Mouse (Mus musculus) testis, adult 2 months (tissue): Measurements from ENCODE around the gene Copg2.

Source experiments
- CTCF ChIP-seq: fragments of 200-500 bp; IDR thresholded peaks from 2 replicates; pipeline ENCODE4 v1.5.1; 2012; ENCODE audit warnings: low read depth, mild to moderate bottlenecking, inconsistent platforms, low read length, moderate library complexity; ENCODE audit not compliant: control insufficient read depth, insufficient read depth, insufficient replicate concordance
- POLR2A ChIP-seq: fragments of 200-500 bp; IDR thresholded peaks from 2 replicates; pipeline ENCODE4 v1.6.1; 2012; ENCODE audit warnings: low read depth, mild to moderate bottlenecking, inconsistent platforms, low read length, moderate library complexity; ENCODE audit not compliant: control insufficient read depth

DNA sequence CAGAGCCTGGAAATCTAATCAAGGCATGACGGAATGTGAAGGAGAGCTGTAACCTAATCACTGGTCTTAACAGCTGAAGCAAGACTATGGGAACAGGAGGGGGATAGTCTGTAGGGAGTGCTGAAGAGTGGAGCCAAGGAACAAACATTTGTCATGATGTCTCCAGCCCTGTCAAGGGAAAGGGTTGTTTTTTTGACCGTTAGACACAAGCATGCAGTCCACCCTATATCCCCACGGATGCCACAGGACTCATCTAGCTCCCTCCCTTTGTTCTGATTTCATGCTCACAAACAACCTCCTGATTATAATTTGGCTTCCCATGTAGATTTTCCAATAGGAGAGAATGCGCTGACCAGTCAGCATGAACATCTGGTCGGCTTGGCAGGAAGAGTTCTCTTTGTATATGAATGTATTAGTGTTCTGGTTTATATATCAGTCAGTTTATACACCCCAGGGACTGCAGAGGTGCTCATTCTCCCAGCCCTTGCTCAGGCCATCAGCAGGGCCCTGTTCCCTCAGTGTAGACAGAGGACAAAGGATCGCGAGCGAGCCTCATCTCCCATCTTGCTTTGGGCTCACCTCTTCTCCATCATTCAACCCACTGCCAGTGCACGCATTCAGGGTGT lies 192.5 kb downstream of the Copg2 start:
- TF ChIP-seq POLR2A = no peak
- TF ChIP-seq CTCF = no peak
